Mouse (Mus musculus) CH12.LX (cell line): Measurements from ENCODE around the gene Mmrn1. TPM values are rescaled to one million over a fixed set of nuclear protein-coding genes. Genes with fewer than 3 reads are reported as not detected.

Source experiments
- DNase-seq: peaks from one replicate; pipeline ENCODE4 v3.0.0-alpha.2; 2013; ENCODE audit errors: extremely low read depth
- H3K27ac ChIP-seq: 2 replicates; pipeline ENCODE4 v1.5.1; 2012; ENCODE audit warnings: low read depth, mild to moderate bottlenecking, control low read depth, moderate library complexity; ENCODE audit not compliant: insufficient read depth
- H3K27me3 ChIP-seq: replicated peaks from 2 replicates; pipeline ENCODE3; 2012; ENCODE audit warnings: inconsistent platforms
- H3K36me3 ChIP-seq, 2 experiments: replicated peaks in 1 of 2; 2 replicates each; pipeline versions ENCODE3 to v1.6.1; 2012; ENCODE audit warnings: inconsistent platforms in 1 of 2, low read length in 1 of 2, mild to moderate bottlenecking in 1 of 2, mixed read lengths in 1 of 2, moderate library complexity in 1 of 2; ENCODE audit not compliant: control insufficient read depth in 1 of 2, insufficient read depth in 1 of 2
- H3K4me1 ChIP-seq, 2 experiments: 2 replicates each; pipeline ENCODE4 v1.6.1; 2012; ENCODE audit warnings: inconsistent platforms in 1 of 2, moderate library complexity in 1 of 2; ENCODE audit not compliant: insufficient read depth in 2 of 2, control insufficient read depth in 1 of 2
- H3K4me2 ChIP-seq: 2 replicates; pipeline ENCODE4 v1.6.1; 2012; ENCODE audit warnings: low read depth, mild to moderate bottlenecking, control low read depth; ENCODE audit not compliant: poor library complexity, insufficient read depth, severe bottlenecking
- H3K4me3 ChIP-seq, 3 experiments: fragments of 150-350 bp in 1 of 3; sonication (generic) in 1 of 3; replicated peaks in 1 of 3; 2 replicates each; pipeline versions ENCODE3 to v1.5.1; 2011 to 2012; ENCODE audit warnings: low read depth in 2 of 3, low read length in 2 of 3, mild to moderate bottlenecking in 2 of 3, moderate library complexity in 2 of 3, control low read depth in 1 of 3, improper control_type of control experiment in 1 of 3, inconsistent platforms in 1 of 3, mixed read lengths in 1 of 3; ENCODE audit not compliant: poor library complexity in 1 of 3
- H3K79me2 ChIP-seq: replicated peaks from 2 replicates; pipeline ENCODE4 v1.6.1; 2012; ENCODE audit warnings: mild to moderate bottlenecking, moderate library complexity; ENCODE audit not compliant: control insufficient read depth, poor library complexity, insufficient read depth, severe bottlenecking; ENCODE audit errors: extremely low read depth
- H3K9ac ChIP-seq: 2 replicates; pipeline ENCODE4 v1.6.1; 2012; ENCODE audit warnings: low read depth, mild to moderate bottlenecking, control low read depth, moderate library complexity; ENCODE audit not compliant: insufficient read depth
- H3K9me3 ChIP-seq: replicated peaks from 2 replicates; pipeline ENCODE3; 2012; ENCODE audit warnings: low read length, inconsistent platforms, mixed read lengths
- CHD1 ChIP-seq: IDR thresholded peaks from 2 replicates; pipeline ENCODE4 v1.6.1; 2012; ENCODE audit warnings: low read depth, low read length, improper control_type of control experiment, inconsistent platforms
- CHD2 ChIP-seq: IDR thresholded peaks from 2 replicates; pipeline ENCODE4 v1.6.1; 2011; ENCODE audit warnings: low read length, improper control_type of control experiment
- CTCF ChIP-seq, 2 experiments: IDR thresholded peaks in 1 of 2; conservative IDR thresholded peaks in 1 of 2; 2 replicates each; pipeline ENCODE4 v1.5.1; 2011 to 2012; ENCODE audit warnings: low read depth in 2 of 2, low read length in 2 of 2, improper control_type of control experiment in 1 of 2, inconsistent platforms in 1 of 2, mild to moderate bottlenecking in 1 of 2, moderate library complexity in 1 of 2
- E2F4 ChIP-seq: IDR thresholded peaks from 2 replicates; pipeline ENCODE4 v1.6.1; 2011; ENCODE audit warnings: low read depth, low read length, improper control_type of control experiment; ENCODE audit not compliant: insufficient replicate concordance
- ELF1 ChIP-seq: IDR thresholded peaks from 2 replicates; pipeline ENCODE4 v1.6.1; 2014; ENCODE audit warnings: low read depth, mild to moderate bottlenecking, inconsistent platforms, low read length, improper control_type of control experiment
- EP300 ChIP-seq: IDR thresholded peaks from 2 replicates; pipeline ENCODE4 v1.6.1; 2011; ENCODE audit warnings: low read length, improper control_type of control experiment
- ETS1 ChIP-seq: conservative IDR thresholded peaks from 2 replicates; pipeline ENCODE4 v1.6.1; 2012; ENCODE audit warnings: low read depth, mild to moderate bottlenecking, inconsistent platforms, low read length, improper control_type of control experiment, moderate library complexity
- GABPA ChIP-seq: IDR thresholded peaks from 2 replicates; pipeline ENCODE4 v1.6.1; 2012; ENCODE audit warnings: low read depth, low read length, improper control_type of control experiment, inconsistent platforms; ENCODE audit not compliant: insufficient replicate concordance
- HCFC1 ChIP-seq: IDR thresholded peaks from 2 replicates; pipeline ENCODE4 v1.6.1; 2012; ENCODE audit warnings: low read depth, mild to moderate bottlenecking, inconsistent platforms, low read length, improper control_type of control experiment
- JUND ChIP-seq: conservative IDR thresholded peaks from 2 replicates; pipeline ENCODE4 v1.6.1; 2011; ENCODE audit warnings: low read depth, low read length, improper control_type of control experiment
- KAT2A ChIP-seq: IDR thresholded peaks from 2 replicates; pipeline ENCODE4 v1.6.1; 2012; ENCODE audit warnings: low read length, improper control_type of control experiment, inconsistent platforms; ENCODE audit not compliant: insufficient replicate concordance
- MEF2A ChIP-seq: IDR thresholded peaks from 2 replicates; pipeline ENCODE4 v1.6.1; 2014; ENCODE audit warnings: low read depth, mild to moderate bottlenecking, inconsistent platforms, low read length, improper control_type of control experiment, borderline replicate concordance
- MYC ChIP-seq: IDR thresholded peaks from 2 replicates; pipeline ENCODE4 v1.6.1; 2011; ENCODE audit warnings: low read depth, mild to moderate bottlenecking, improper control_type of control experiment, low read length
- NELFE ChIP-seq: IDR thresholded peaks from 2 replicates; pipeline ENCODE4 v1.6.1; 2011; ENCODE audit warnings: low read depth, low read length, improper control_type of control experiment
- NRF1 ChIP-seq: IDR thresholded peaks from 2 replicates; pipeline ENCODE4 v1.6.1; 2014; ENCODE audit warnings: low read depth, mild to moderate bottlenecking, inconsistent platforms, low read length, improper control_type of control experiment, moderate library complexity
- PAX5 ChIP-seq: IDR thresholded peaks from 2 replicates; pipeline ENCODE4 v1.6.1; 2012; ENCODE audit warnings: low read length, inconsistent platforms, mixed read lengths
- POLR2A ChIP-seq: IDR thresholded peaks from 2 replicates; pipeline ENCODE4 v1.6.1; 2011; ENCODE audit warnings: low read depth, mild to moderate bottlenecking, improper control_type of control experiment, low read length
- RAD21 ChIP-seq: IDR thresholded peaks from 2 replicates; pipeline ENCODE4 v1.6.1; 2011; ENCODE audit warnings: low read depth, mild to moderate bottlenecking, low read length, improper control_type of control experiment, moderate library complexity
- RCOR1 ChIP-seq: conservative IDR thresholded peaks from 2 replicates; pipeline ENCODE4 v1.6.1; 2012; ENCODE audit warnings: low read depth, mild to moderate bottlenecking, inconsistent platforms, low read length, improper control_type of control experiment
- SMC3 ChIP-seq: IDR thresholded peaks from 2 replicates; pipeline ENCODE4 v1.6.1; 2011; ENCODE audit warnings: low read depth, low read length, improper control_type of control experiment
- TCF12 ChIP-seq: IDR thresholded peaks from 2 replicates; pipeline ENCODE4 v1.6.1; 2014; ENCODE audit warnings: low read depth, mild to moderate bottlenecking, inconsistent platforms, low read length, improper control_type of control experiment
- UBTF ChIP-seq: IDR thresholded peaks from 2 replicates; pipeline ENCODE4 v1.6.1; 2012; ENCODE audit warnings: low read depth, mild to moderate bottlenecking, inconsistent platforms, low read length, improper control_type of control experiment, moderate library complexity
- USF1 ChIP-seq: IDR thresholded peaks from 2 replicates; pipeline ENCODE4 v1.6.1; 2014; ENCODE audit warnings: low read depth, mild to moderate bottlenecking, inconsistent platforms, low read length, improper control_type of control experiment
- USF2 ChIP-seq: conservative IDR thresholded peaks from 2 replicates; pipeline ENCODE4 v1.6.1; 2011; ENCODE audit warnings: low read depth, low read length, improper control_type of control experiment
- ZC3H11A ChIP-seq: IDR thresholded peaks from 2 replicates; pipeline ENCODE4 v1.6.1; 2012; ENCODE audit warnings: low read depth, mild to moderate bottlenecking, inconsistent platforms, low read length, improper control_type of control experiment
- ZMIZ1 ChIP-seq: IDR thresholded peaks from 2 replicates; pipeline ENCODE4 v1.6.1; 2012; ENCODE audit warnings: low read depth, mild to moderate bottlenecking, inconsistent platforms, low read length, improper control_type of control experiment
- ZNF384 ChIP-seq: IDR thresholded peaks from 2 replicates; pipeline ENCODE4 v1.6.1; 2012; ENCODE audit warnings: low read depth, low read length, improper control_type of control experiment, inconsistent platforms
- dilution Hi-C: fragments of 300-500 bp; cut with MboI; formaldehyde crosslinking; loops from 2 replicates; pipeline ENCODE4 v1.14.3; 2020; ENCODE audit warnings: low sequenced_read_pairs; ENCODE audit not compliant: extremely low pct_unique_long_range_greater_than_20kb, extremely low pct_ligation_motif_present
- in situ Hi-C: fragments of 300-500 bp; cut with MboI; formaldehyde crosslinking; loops from 3 replicates; pipeline ENCODE4 v1.14.3; 2019; ENCODE audit warnings: low sequenced_read_pairs, low pct_ligation_motif_present, low pct_unique_long_range_greater_than_20kb, mixed read lengths
- polyA plus RNA-seq: library from polyadenylated mRNA; unstranded; fragments of >175 nt; gene quantifications from 2 replicates; pipeline ENCODE4 v1.2.1, GENCODE M21; 2012; ENCODE audit warnings: low read depth; ENCODE audit not compliant: insufficient read length
- total RNA-seq, 2 experiments: library from RNA; depleted of rRNA; stranded (reverse); fragments of 300-350 nt in 1 of 2; fragments of >200 nt in 1 of 2; gene quantifications; 2 replicates each; pipeline ENCODE4 v1.2.3; 2012 to 2014

Mmrn1 gene
- total and polyA plus RNA-seq, 3 experiments: not detected

GRCm38 (mm10) chr6:61020995-61021394 lies 96.2 kb downstream of the Mmrn1 start:
- TF ChIP-seq RAD21 (no peak), ELF1 (no peak), MYC (no peak), POLR2A (no peak), ZNF384 (no peak), RCOR1 (no peak), USF1 (no peak), CHD2 (no peak), KAT2A (no peak), JUND (no peak), PAX5 (no peak), SMC3 (no peak), ZC3H11A (no peak), USF2 (no peak), TCF12 (no peak), EP300 (no peak), GABPA (no peak), NRF1 (no peak), NELFE (no peak), E2F4 (no peak)
- Histone ChIP-seq H3K9me3 (peaks cover 24% of the 10 kb centered on the region), H3K4me2 (no peak overlapping the region), H3K27ac (no peak overlapping the region), H3K36me3 (no peaks in the 10 kb centered on the region), H3K79me2 (no peaks in the 10 kb centered on the region), H3K4me3 (no peak overlapping the region), H3K4me1 (no peaks in the 10 kb centered on the region), H3K27me3 (no peaks in the 10 kb centered on the region), H3K9ac (no peak overlapping the region)
- DNase-seq: no peak
- dilution Hi-C loops (no loop called here), in situ Hi-C loops (no loop called here)

GRCm38 (mm10) chr6:61033251-61033650 lies 108.5 kb downstream of the Mmrn1 start:
- no peak overlapping the region for H3K9ac ChIP-seq
- H3K27me3 ChIP-seq: no peaks in the 10 kb centered on the region
- H3K4me2 ChIP-seq: no peak overlapping the region
- no peaks in the 10 kb centered on the region for H3K36me3 ChIP-seq
- no peak for DNase-seq
- no peaks in the 10 kb centered on the region for H3K4me1 ChIP-seq
- TF ChIP-seq ETS1 (no peak), MEF2A (no peak), USF1 (no peak), PAX5 (no peak), NELFE (no peak), HCFC1 (no peak), CHD1 (no peak), E2F4 (no peak), ZNF384 (no peak), ZMIZ1 (no peak), UBTF (no peak), NRF1 (no peak), TCF12 (no peak), CTCF (conservative IDR thresholded peaks at IDR 0.05 in 1 of 2, IDR thresholded peaks at IDR 0.05 in 1 of 2; ENCODE audit: low read depth in 2 of 2, low read length in 2 of 2) (no peak)
- no peak overlapping the region for H3K27ac ChIP-seq
- no peak overlapping the region for H3K4me3 ChIP-seq
- in situ Hi-C loops: no loop called here
- H3K79me2 ChIP-seq: no peaks in the 10 kb centered on the region
- dilution Hi-C loops: no loop called here
- peaks cover 42% of the 10 kb centered on the region for H3K9me3 ChIP-seq
